Mouse (Mus musculus): ENCODE results near the gene Cfdp1. TPM values are rescaled to one million over a fixed set of nuclear protein-coding genes. Genes with fewer than 3 reads are reported as not detected.

Gene Cfdp1
- polyA plus RNA-seq, 1 experiment from 2014 or later = 260 TPM

DNA sequence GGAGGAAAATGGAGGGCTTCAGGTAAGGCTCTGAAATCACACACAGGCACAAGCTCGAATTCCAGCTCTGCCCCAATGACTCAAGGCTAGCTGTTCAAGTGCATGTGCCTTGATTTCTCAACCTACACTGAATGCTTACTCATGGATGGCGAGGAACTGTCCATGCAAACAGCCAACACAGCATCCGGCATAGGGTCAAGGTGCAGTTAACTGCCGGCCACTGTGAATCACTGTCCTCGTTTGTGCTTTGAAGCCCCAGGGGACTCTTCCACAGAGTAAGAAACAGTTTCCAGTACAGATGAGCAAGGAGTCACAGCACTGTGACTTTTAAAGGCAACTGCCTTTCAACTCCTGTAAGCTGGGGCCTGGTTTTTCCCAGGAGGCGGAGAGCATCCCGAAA, 74.4 kb downstream of the Cfdp1 start:
- Histone ChIP-seq H3K9ac (no peak overlapping the region), H3K4me3 (no peak overlapping the region), H3K27ac (no peak overlapping the region), H3K36me3 (peaks cover 44% of the 10 kb centered on the region), H3K4me2 (no peak overlapping the region), H3K27me3 (no peaks in the 10 kb centered on the region), H3K9me3 (no peaks in the 10 kb centered on the region), H3K4me1 (no peaks in the 10 kb centered on the region)
- ATAC-seq (ENCODE audit: insufficient number of reproducible peaks, insufficient read depth, low FRiP score, low TSS enrichment, low read depth) = no peak
- 71% methylated on average over 7 of the region's 7 CpGs for WGBS

DNA sequence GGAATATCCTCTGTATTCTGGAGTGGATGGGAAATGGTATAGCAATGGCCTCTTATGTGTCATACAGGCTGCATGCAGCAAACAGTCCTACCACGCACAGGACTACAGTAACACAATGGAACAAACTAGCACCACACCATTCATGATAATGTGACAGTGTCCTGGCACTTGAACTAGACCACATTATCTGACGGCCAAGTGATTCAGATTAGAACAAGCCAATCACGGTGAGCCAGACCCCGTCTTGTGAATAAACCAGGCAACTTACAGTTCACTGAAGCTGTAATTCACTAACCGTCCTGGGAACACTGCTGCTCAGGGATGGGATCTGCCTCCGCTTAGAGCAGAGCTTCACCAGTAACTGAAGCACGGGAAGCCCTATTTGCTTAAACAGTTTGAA, 75.3 kb downstream of the Cfdp1 start:
- Histone ChIP-seq H3K9ac (0 out of 2 replicates have a peak overlapping the region, but pooled peaks have one; percentile 11), H3K4me3 (no peak overlapping the region), H3K9me3 (no peaks in the 10 kb centered on the region), H3K4me2 (no peak overlapping the region), H3K27me3 (no peaks in the 10 kb centered on the region), H3K4me1 (no peaks in the 10 kb centered on the region), H3K27ac (no peak overlapping the region), H3K36me3 (peaks cover 42% of the 10 kb centered on the region)
- ATAC-seq (ENCODE audit: insufficient number of reproducible peaks, insufficient read depth, low FRiP score, low TSS enrichment, low read depth) = no peak
- WGBS = 81% methylated on average over 7 of the region's 7 CpGs

DNA sequence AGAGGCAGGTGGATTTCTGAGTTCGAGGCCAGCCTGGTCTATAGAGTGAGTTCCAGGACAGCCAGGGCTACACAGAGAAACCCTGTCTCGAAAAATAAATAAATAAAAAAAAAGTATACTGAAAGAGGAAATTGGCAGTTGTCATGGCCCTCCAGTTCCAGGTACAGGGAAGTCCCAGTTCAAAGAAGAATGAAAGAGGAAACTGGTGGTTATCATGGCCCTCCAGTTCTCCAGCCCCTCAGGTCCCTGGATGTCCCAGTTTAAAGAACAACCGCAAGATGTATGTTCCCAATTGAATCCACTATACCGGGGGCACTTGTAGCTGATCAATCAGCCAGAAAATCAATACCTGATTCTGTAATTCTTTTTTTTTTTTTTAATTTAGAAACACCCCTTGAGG, 77.6 kb downstream of the Cfdp1 start:
- Histone ChIP-seq H3K36me3 (peaks cover 55% of the 10 kb centered on the region), H3K4me2 (no peak overlapping the region), H3K9ac (no peak overlapping the region), H3K27me3 (no peaks in the 10 kb centered on the region), H3K4me3 (no peak overlapping the region), H3K27ac (no peak overlapping the region), H3K4me1 (no peaks in the 10 kb centered on the region), H3K9me3 (no peaks in the 10 kb centered on the region)
- 91% methylated on average over 4 of the region's 4 CpGs for WGBS
- ATAC-seq (ENCODE audit: insufficient number of reproducible peaks, insufficient read depth, low FRiP score, low TSS enrichment, low read depth) = no peak

DNA sequence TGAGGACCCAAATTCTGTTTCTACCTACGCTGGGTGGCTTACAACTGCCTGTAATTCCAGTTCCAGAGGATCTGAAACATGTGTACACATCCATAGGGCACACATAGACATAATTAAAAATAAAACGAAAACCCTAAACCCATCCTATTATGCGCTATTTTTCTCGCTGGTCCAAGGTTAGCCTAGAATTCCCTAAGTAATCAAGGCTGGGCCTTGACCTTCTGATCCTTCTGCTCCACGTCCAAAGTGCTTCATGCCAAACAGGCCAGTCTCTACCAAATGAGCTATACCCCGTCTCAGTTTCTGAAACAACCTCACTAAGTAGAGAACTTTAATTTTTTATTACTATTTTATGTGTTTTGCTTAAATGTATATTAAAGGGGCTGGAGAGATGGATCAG, 78.3 kb downstream of the Cfdp1 start:
- ATAC-seq (ENCODE audit: insufficient number of reproducible peaks, insufficient read depth, low FRiP score, low TSS enrichment, low read depth) = no peak
- H3K27me3 ChIP-seq = no peaks in the 10 kb centered on the region

DNA sequence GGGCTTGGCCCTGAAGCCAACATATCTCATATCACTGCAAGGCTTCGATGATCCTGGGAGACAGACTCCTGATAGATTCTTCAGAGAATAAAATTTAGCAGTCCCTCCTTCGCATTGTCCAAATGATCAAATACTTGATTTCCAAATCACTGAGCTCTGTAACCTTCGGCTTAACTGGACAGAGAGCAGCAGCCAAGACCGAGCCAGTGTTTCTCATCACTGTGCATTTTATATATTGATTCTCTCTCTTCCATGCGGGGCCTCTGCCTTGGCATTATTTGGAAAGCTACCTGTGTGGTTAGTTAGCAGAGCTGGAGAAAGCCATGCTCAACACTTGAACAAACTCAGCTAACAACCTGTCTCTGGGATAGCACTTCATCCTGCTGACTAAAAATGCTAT, 80.6 kb downstream of the Cfdp1 start:
- Histone ChIP-seq H3K36me3 (peaks cover 43% of the 10 kb centered on the region), H3K9ac (no peak overlapping the region), H3K9me3 (no peaks in the 10 kb centered on the region), H3K4me1 (peaks cover 15% of the 10 kb centered on the region), H3K27ac (no peak overlapping the region), H3K4me3 (no peak overlapping the region), H3K27me3 (no peaks in the 10 kb centered on the region), H3K4me2 (no peak overlapping the region)
- 94% methylated on average over 5 of the region's 5 CpGs for WGBS
- ATAC-seq (ENCODE audit: insufficient number of reproducible peaks, insufficient read depth, low FRiP score, low TSS enrichment, low read depth) = no peak

More for the DNA sequence above, 78.3 kb downstream of the Cfdp1 start:
- 93% methylated on average over 6 of the region's 6 CpGs for WGBS
- H3K4me2 ChIP-seq = no peak overlapping the region
- no peak overlapping the region for H3K9ac ChIP-seq
- no peaks in the 10 kb centered on the region for H3K9me3 ChIP-seq
- H3K4me1 ChIP-seq = no peaks in the 10 kb centered on the region
- no peak overlapping the region for H3K27ac ChIP-seq
- H3K36me3 ChIP-seq = peaks cover 59% of the 10 kb centered on the region
- no peak overlapping the region for H3K4me3 ChIP-seq

DNA sequence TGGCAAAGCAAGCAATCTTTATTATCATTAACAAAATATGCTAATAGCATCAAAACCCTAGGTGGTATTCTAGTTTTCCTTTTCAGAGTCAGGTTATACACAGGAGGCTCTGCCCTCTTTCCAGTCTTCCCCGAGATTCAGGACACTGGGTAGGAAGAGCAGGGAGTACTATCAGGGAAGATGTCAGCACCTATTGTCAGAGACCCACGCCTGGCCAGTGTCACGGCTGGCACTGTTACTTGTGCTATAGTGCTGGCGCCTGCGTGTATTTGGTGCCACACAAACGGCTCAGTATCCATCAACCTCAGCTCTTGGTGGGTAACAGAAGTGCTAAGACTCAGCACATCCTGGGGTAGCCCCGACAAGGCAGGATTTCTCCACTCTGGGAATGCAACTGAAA, 81.0 kb downstream of the Cfdp1 start:
- H3K36me3 ChIP-seq = peaks cover 43% of the 10 kb centered on the region
- 89% methylated on average over 7 of the region's 7 CpGs for WGBS
- peaks cover 15% of the 10 kb centered on the region for H3K4me1 ChIP-seq

DNA sequence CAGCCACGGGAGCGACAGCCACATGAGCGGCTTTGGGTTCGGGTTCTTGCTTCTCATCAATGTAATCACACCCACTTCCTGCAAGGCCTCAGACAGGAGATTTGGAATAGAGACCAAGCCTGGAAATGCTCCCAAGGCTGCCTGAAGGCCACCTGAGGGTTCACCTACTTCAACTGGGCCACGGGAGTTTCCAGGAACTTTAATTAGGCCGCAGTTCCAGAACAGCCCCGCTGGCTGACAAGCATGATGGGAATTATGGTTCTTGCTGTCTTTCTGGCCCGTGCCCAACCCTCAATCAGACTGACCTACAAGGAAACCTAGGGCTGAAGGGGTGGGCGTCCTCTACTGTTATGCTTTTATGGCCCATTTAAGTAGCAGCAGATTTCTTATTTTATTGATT, 82.0 kb downstream of the Cfdp1 start:
- no peak for ATAC-seq (ENCODE audit: insufficient number of reproducible peaks, insufficient read depth, low FRiP score, low TSS enrichment, low read depth)
- WGBS = 85% methylated on average over 9 of the region's 9 CpGs
- Histone ChIP-seq H3K9ac (no peak overlapping the region), H3K4me1 (peaks cover 15% of the 10 kb centered on the region), H3K27me3 (no peaks in the 10 kb centered on the region), H3K4me2 (no peak overlapping the region), H3K4me3 (no peak overlapping the region), H3K36me3 (peaks cover 48% of the 10 kb centered on the region), H3K27ac (no peak overlapping the region), H3K9me3 (no peaks in the 10 kb centered on the region)

More for the DNA sequence above, 81.0 kb downstream of the Cfdp1 start:
- Histone ChIP-seq H3K4me3 (no peak overlapping the region), H3K9me3 (no peaks in the 10 kb centered on the region), H3K27me3 (no peaks in the 10 kb centered on the region), H3K9ac (no peak overlapping the region), H3K4me2 (no peak overlapping the region), H3K27ac (no peak overlapping the region)
- no peak for ATAC-seq (ENCODE audit: insufficient number of reproducible peaks, insufficient read depth, low FRiP score, low TSS enrichment, low read depth)

DNA sequence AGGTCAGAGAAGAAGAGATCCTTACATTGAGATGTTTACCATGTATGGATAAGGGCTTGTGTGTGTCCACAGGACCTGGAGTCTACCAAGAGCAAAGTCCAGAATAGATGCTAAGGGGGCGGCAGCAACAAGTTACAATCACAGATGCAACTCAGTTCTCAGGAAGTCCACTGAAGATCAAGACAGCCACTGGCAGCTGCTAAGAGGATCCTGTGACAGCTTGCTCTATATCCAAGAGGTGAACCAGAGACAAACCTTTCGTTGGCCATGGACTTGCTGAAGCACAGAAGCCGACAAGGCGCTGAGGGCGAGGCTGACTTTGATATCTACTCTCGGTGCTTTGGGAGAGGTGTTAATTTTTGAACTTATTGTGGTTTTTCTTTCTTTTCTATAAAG, 82.5 kb downstream of the Cfdp1 start:
- no peaks in the 10 kb centered on the region for H3K9me3 ChIP-seq
- no peaks in the 10 kb centered on the region for H3K27me3 ChIP-seq
- peaks cover 48% of the 10 kb centered on the region for H3K36me3 ChIP-seq
- H3K27ac ChIP-seq = no peak overlapping the region
- no peak for ATAC-seq (ENCODE audit: insufficient number of reproducible peaks, insufficient read depth, low FRiP score, low TSS enrichment, low read depth)
- H3K9ac ChIP-seq = no peak overlapping the region
- no peak overlapping the region for H3K4me3 ChIP-seq
- peaks cover 15% of the 10 kb centered on the region for H3K4me1 ChIP-seq
- no peak overlapping the region for H3K4me2 ChIP-seq
- WGBS = 89% methylated on average over 6 of the region's 6 CpGs

DNA sequence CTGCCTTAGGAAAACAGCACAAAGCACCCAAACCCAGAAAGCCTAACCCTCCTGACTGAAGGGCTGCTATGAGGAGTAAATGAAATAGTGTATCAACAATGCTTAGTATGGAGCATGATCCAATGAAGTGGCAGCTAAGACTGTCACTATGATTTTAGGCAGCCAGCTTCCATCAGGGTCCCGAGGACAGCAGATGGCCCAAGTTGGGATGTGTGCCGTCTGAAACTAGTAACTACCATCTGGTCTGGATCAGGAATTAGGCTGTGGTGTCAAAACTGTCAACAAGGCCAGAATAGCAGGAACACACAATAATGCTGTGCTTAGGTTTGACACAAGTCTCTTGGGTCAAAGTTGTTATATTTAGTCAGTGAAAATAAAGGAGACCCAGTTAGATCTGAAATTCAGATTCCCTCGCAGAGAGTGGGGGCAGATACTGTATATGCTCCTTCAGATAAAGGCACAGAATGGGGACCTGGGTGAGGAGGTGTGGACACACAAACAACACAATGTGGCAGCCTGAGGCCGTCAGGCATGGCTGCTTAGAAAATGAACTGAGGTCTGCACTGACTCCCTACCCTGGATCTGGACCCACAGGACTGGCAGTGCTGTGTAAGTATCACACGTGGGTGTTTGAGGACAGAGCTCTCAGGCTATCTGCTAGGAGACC, 83.0 kb downstream of the Cfdp1 start:
- Histone ChIP-seq H3K36me3 (peaks cover 51% of the 10 kb centered on the region), H3K4me2 (no peak overlapping the region), H3K27ac (no peak overlapping the region), H3K27me3 (no peaks in the 10 kb centered on the region), H3K4me3 (no peak overlapping the region), H3K4me1 (peaks cover 15% of the 10 kb centered on the region), H3K9me3 (no peaks in the 10 kb centered on the region), H3K9ac (no peak overlapping the region)
- ATAC-seq (ENCODE audit: insufficient number of reproducible peaks, insufficient read depth, low FRiP score, low TSS enrichment, low read depth) = no peak
- 60% methylated on average over 5 of the region's 5 CpGs for WGBS

DNA sequence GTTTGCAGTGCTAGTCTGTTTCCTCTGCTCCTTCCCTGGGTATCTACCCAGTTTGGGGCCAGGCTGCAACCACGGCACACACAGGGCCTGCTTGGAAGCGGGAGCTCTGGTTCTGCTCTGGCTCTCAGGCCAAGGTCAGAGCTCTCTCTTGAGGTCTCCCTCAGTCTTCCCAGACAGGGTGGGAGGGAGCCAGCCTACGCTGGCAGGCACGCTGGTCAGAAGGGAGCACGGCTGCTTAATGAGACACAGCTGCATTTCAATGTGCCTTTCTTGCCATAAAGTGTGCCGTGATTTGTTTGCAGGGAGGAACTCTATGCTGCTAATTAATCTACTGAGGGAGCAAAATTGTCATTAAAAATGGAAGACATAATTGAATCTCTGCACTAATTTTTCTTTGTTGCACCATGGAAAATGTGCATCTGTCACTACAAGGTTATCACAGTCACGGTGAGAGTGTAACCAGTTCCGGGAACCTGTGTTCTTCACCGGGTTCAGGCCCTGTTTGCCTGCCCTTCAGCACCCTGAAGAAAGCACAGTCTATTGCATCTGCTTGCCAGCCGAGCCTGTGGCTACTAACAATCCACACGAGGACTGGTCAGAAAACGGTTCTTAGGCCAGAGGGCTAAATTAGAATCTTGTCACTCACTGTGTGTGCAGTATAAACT, 84.2 kb downstream of the Cfdp1 start:
- no peak overlapping the region for H3K9ac ChIP-seq
- 30% methylated on average over 12 of the region's 12 CpGs for WGBS
- H3K4me3 ChIP-seq = no peak overlapping the region
- ATAC-seq (ENCODE audit: insufficient number of reproducible peaks, insufficient read depth, low FRiP score, low TSS enrichment, low read depth) = no peak
- H3K9me3 ChIP-seq = no peaks in the 10 kb centered on the region
- H3K27me3 ChIP-seq = no peaks in the 10 kb centered on the region
- H3K27ac ChIP-seq = peak overlapping the region; percentile 69
- H3K4me1 ChIP-seq = peaks cover 15% of the 10 kb centered on the region
- H3K4me2 ChIP-seq = 0 out of 2 replicates have a peak overlapping the region, but pooled peaks have one; percentile 9
- peaks cover 53% of the 10 kb centered on the region for H3K36me3 ChIP-seq

DNA sequence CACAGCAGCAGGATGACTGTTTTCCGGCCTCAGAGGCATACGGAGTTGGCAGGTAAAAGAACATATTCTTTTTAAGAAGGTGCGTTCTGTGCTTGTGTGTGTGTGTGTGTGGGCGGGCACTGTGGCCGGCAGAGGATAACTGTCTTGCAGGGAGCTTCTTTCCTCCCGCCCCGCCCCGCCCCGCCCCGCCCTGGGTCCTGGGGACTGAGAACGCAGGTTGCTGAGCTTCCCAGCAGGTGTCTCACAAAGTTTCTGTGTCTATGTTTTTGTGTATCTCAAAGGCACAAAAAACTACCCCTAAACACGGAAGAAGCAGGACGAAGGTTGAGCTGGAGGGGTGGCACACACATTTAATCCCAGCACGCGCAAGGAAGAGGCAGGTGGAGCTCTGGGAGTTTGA, 84.8 kb downstream of the Cfdp1 start:
- no peaks in the 10 kb centered on the region for H3K27me3 ChIP-seq
- peaks cover 47% of the 10 kb centered on the region for H3K36me3 ChIP-seq
- peak overlapping the region; percentile 69 for H3K27ac ChIP-seq
- no peaks in the 10 kb centered on the region for H3K9me3 ChIP-seq
- no peak overlapping the region for H3K4me2 ChIP-seq
- 56% methylated on average over 15 of the region's 15 CpGs for WGBS
- peaks cover 15% of the 10 kb centered on the region for H3K4me1 ChIP-seq
- H3K9ac ChIP-seq = no peak overlapping the region
- ATAC-seq (ENCODE audit: insufficient number of reproducible peaks, insufficient read depth, low FRiP score, low TSS enrichment, low read depth) = no peak
- no peak overlapping the region for H3K4me3 ChIP-seq

DNA sequence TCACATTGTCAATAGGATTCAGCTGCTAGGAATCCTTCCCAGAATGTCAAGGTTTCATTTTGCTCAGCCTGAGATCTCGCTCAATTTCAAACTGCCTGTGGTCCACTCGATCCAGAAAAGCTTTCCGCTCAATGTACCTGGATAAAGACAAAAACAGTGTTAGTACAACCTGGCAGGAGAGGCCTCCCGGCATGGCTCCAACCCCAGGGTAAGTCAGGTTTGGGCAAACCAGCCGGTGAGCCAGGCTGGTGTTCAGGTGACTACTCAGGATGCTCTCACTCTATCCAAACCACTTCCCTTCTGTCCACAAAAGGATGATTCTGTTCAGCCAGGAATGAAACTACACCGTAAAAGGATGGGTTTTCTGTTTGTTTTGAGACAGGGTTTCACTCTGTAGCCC, 85.4 kb downstream of the Cfdp1 start:
- Histone ChIP-seq H3K27ac (no peak overlapping the region), H3K9me3 (no peaks in the 10 kb centered on the region), H3K4me1 (peaks cover 15% of the 10 kb centered on the region), H3K4me2 (no peak overlapping the region), H3K9ac (no peak overlapping the region), H3K4me3 (no peak overlapping the region), H3K36me3 (peaks cover 47% of the 10 kb centered on the region), H3K27me3 (no peaks in the 10 kb centered on the region)
- 86% methylated on average over 6 of the region's 6 CpGs for WGBS
- no peak for ATAC-seq (ENCODE audit: insufficient number of reproducible peaks, insufficient read depth, low FRiP score, low TSS enrichment, low read depth)

Data from embryonic facial prominence, embryonic 13.5 days (tissue).